Mouse (Mus musculus): ENCODE data around the gene Ptpn4.

The Ptpn4 gene

GRCm38 (mm10) chr1:119837035-119837751, at the start of gene Ptpn4:
Ptpn4 (minus strand) TSS chr1:119837613.
- in situ Hi-C loops (cut with MboI), result no loop called here

- in situ Hi-C loops (cut with MboI), result no loop called here
These were observed 48.9 kb upstream of the Ptpn4 start for GRCm38 (mm10) chr1:119886320-119886719.

- in situ Hi-C loops (cut with MboI), result no loop called here
These were observed 46.9 kb upstream of the Ptpn4 start for GRCm38 (mm10) chr1:119884272-119884671.

GRCm38 (mm10) chr1:119878909-119879308, 41.5 kb upstream of the Ptpn4 start:
- in situ Hi-C loops (cut with MboI), result no loop called here

GRCm38 (mm10) chr1:119877469-119877868, 40.1 kb upstream of the Ptpn4 start:
- in situ Hi-C loops (cut with MboI), result no loop called here

- in situ Hi-C loops (cut with MboI), result no loop called here
These were observed 31.2 kb upstream of the Ptpn4 start for GRCm38 (mm10) chr1:119868395-119869161.

GRCm38 (mm10) chr1:119867300-119867699, 29.9 kb upstream of the Ptpn4 start:
- in situ Hi-C loops (cut with MboI), result no loop called here

- in situ Hi-C loops (cut with MboI), result no loop called here
These were observed 27.9 kb upstream of the Ptpn4 start for GRCm38 (mm10) chr1:119865311-119865710.

GRCm38 (mm10) chr1:119863507-119864296, 26.3 kb upstream of the Ptpn4 start:
- in situ Hi-C loops (cut with MboI), result no loop called here

GRCm38 (mm10) chr1:119859566-119859965, 22.2 kb upstream of the Ptpn4 start:
- in situ Hi-C loops (cut with MboI), result no loop called here

- in situ Hi-C loops (cut with MboI), result no loop called here
These were observed 15.6 kb upstream of the Ptpn4 start for GRCm38 (mm10) chr1:119852980-119853379.

GRCm38 (mm10) chr1:119852339-119852738, 14.9 kb upstream of the Ptpn4 start:
- in situ Hi-C loops (cut with MboI), result no loop called here

GRCm38 (mm10) chr1:119849146-119849935, 11.9 kb upstream of the Ptpn4 start:
- in situ Hi-C loops (cut with MboI), result no loop called here

GRCm38 (mm10) chr1:119845321-119845720, 7.9 kb upstream of the Ptpn4 start:
- in situ Hi-C loops (cut with MboI), result no loop called here

GRCm38 (mm10) chr1:119843121-119843520, 5.7 kb upstream of the Ptpn4 start:
- in situ Hi-C loops (cut with MboI), result no loop called here

- in situ Hi-C loops (cut with MboI), result no loop called here
These were observed 828 bp upstream of the Ptpn4 start for GRCm38 (mm10) chr1:119838241-119838640.

- in situ Hi-C loops (cut with MboI), result no loop called here
These were observed 866 bp downstream of the Ptpn4 start for GRCm38 (mm10) chr1:119836479-119837015.

- in situ Hi-C loops (cut with MboI), result no loop called here
These were observed 1.5 kb downstream of the Ptpn4 start for GRCm38 (mm10) chr1:119835726-119836478.

- in situ Hi-C loops (cut with MboI), result no loop called here
These were observed 9.3 kb downstream of the Ptpn4 start for GRCm38 (mm10) chr1:119828160-119828559.

- in situ Hi-C loops (cut with MboI), result loop anchor here (10.0 kb wide), 1 partner anchor 76 kb away; no protein-coding TSS in a partner anchor
These were observed 18.7 kb downstream of the Ptpn4 start for GRCm38 (mm10) chr1:119818704-119819103.
